Mouse (Mus musculus): Measurements from ENCODE around the gene A26c2.

A26c2 gene

GRCm38 (mm10) chr7:62823573-62823972 is at the start of gene A26c2:
Gene A26c2 (minus strand): TSS chr7:62823673.
- no peak for DNase-seq

- DNase-seq, result no peak
These were observed 28.0 kb upstream of the A26c2 start for GRCm38 (mm10) chr7:62851471-62851870.

All from cerebellum, adult 9-11 months (tissue).